Mouse (Mus musculus) forebrain, embryonic 13.5 days (tissue): ENCODE results near the gene Ccdc38. TPM values are rescaled to one million over a fixed set of nuclear protein-coding genes. Genes with fewer than 3 reads are reported as not detected.
A peak's percentile ranks its signal among the peaks of the same experiment; 100 is the strongest.

Experiments used
- ATAC-seq: fragments of 200-750 bp; cut with Nextera tagmentation; 2 replicates; pipeline ENCODE4 v1.8.0; 2017
- H3K27ac ChIP-seq: fragments of 300-500 bp; sonication (generic); 2 replicates; pipeline ENCODE4 v1.5.1; 2015; ENCODE audit warnings: inconsistent platforms, mild to moderate bottlenecking, moderate library complexity
- H3K27me3 ChIP-seq: fragments of 300-500 bp; sonication (generic); 2 replicates; pipeline ENCODE4 v1.6.1; 2015; ENCODE audit warnings: mild to moderate bottlenecking, inconsistent platforms
- H3K36me3 ChIP-seq: fragments of 300-500 bp; sonication (generic); 2 replicates; pipeline ENCODE4 v1.6.1; 2015; ENCODE audit warnings: mild to moderate bottlenecking, inconsistent platforms; ENCODE audit not compliant: poor library complexity, severe bottlenecking
- H3K4me1 ChIP-seq: fragments of 300-500 bp; sonication (generic); 2 replicates; pipeline ENCODE4 v1.6.1; 2015; ENCODE audit warnings: inconsistent platforms
- H3K4me2 ChIP-seq: fragments of 300-500 bp; sonication (generic); 2 replicates; pipeline ENCODE4 v1.6.1; 2015; ENCODE audit warnings: inconsistent platforms, mild to moderate bottlenecking, moderate library complexity
- H3K4me3 ChIP-seq: fragments of 300-500 bp; sonication (generic); 2 replicates; pipeline ENCODE4 v1.5.1; 2015; ENCODE audit warnings: mild to moderate bottlenecking, inconsistent platforms
- H3K9ac ChIP-seq: fragments of 300-500 bp; sonication (generic); 2 replicates; pipeline ENCODE4 v1.6.1; 2015; ENCODE audit warnings: mild to moderate bottlenecking, inconsistent platforms
- H3K9me3 ChIP-seq: fragments of 300-500 bp; sonication (generic); replicated peaks from 2 replicates; pipeline ENCODE4 v1.6.1; 2016; ENCODE audit warnings: inconsistent platforms
- WGBS: fragments of 180-500 bp; shearing (Covaris S2); methylation state at CpG from one replicate; pipeline ENCODE4 v1.1.7; 2015; 5-methylcytosine and 5-hydroxymethylcytosine counted together
- polyA plus RNA-seq: library from polyadenylated mRNA; unstranded; fragments of >200 nt; fragmentation: Nextera tagmentation; extraction: Ambion mirVana; gene quantifications from 2 replicates; pipeline ENCODE4 v1.2.1, GENCODE M21; 2015

Ccdc38 gene
- polyA plus RNA-seq, 1 experiment from 2014 or later, result 0.41 TPM

GRCm38 (mm10) chr10:93614850-93615249 is 74.4 kb downstream of the Ccdc38 start:
- Histone ChIP-seq H3K4me2 (no peak overlapping the region), H3K27ac (no peak overlapping the region), H3K4me3 (no peak overlapping the region), H3K9me3 (no peaks in the 10 kb centered on the region), H3K36me3 (no peaks in the 10 kb centered on the region), H3K4me1 (no peaks in the 10 kb centered on the region), H3K9ac (no peak overlapping the region), H3K27me3 (no peaks in the 10 kb centered on the region)
- no peak for ATAC-seq
- 86% methylated on average over 8 of the region's 8 CpGs for WGBS

- H3K4me2 ChIP-seq, result no peak overlapping the region
- H3K27me3 ChIP-seq, result no peaks in the 10 kb centered on the region
- no peaks in the 10 kb centered on the region for H3K4me1 ChIP-seq
- no peak overlapping the region for H3K27ac ChIP-seq
- no peak overlapping the region for H3K9ac ChIP-seq
- WGBS, result 73% methylated on average over 7 of the region's 7 CpGs
- no peak for ATAC-seq
- no peaks in the 10 kb centered on the region for H3K36me3 ChIP-seq
- no peak overlapping the region for H3K4me3 ChIP-seq
- no peaks in the 10 kb centered on the region for H3K9me3 ChIP-seq
Observed at GRCm38 (mm10) chr10:93620438-93621179, 80.2 kb downstream of the Ccdc38 start.

GRCm38 (mm10) chr10:93623725-93624124 is 83.3 kb downstream of the Ccdc38 start:
- no peak overlapping the region for H3K4me2 ChIP-seq
- no peaks in the 10 kb centered on the region for H3K36me3 ChIP-seq
- H3K9me3 ChIP-seq, result no peaks in the 10 kb centered on the region
- H3K9ac ChIP-seq, result no peak overlapping the region
- H3K27ac ChIP-seq, result no peak overlapping the region
- no peaks in the 10 kb centered on the region for H3K27me3 ChIP-seq
- H3K4me3 ChIP-seq, result no peak overlapping the region
- H3K4me1 ChIP-seq, result no peaks in the 10 kb centered on the region
- no peak for ATAC-seq
- 73% methylated on average over 9 of the region's 9 CpGs for WGBS

GRCm38 (mm10) chr10:93624151-93624550 is 83.7 kb downstream of the Ccdc38 start:
- no peak for ATAC-seq
- WGBS, result 88% methylated on average over 10 of the region's 10 CpGs

GRCm38 (mm10) chr10:93630310-93630709 is 89.9 kb downstream of the Ccdc38 start:
- Histone ChIP-seq H3K9me3 (no peaks in the 10 kb centered on the region), H3K4me2 (no peak overlapping the region), H3K9ac (no peak overlapping the region), H3K36me3 (no peaks in the 10 kb centered on the region), H3K27ac (no peak overlapping the region), H3K4me1 (no peaks in the 10 kb centered on the region), H3K27me3 (peaks cover 4% of the 10 kb centered on the region; the same call in 1 of the 2 replicates), H3K4me3 (no peak overlapping the region)
- ATAC-seq, result no peak
- WGBS, result 90% methylated on average over 5 of the region's 5 CpGs

More at GRCm38 (mm10) chr10:93624151-93624550, 83.7 kb downstream of the Ccdc38 start:
- no peaks in the 10 kb centered on the region for H3K36me3 ChIP-seq
- no peak overlapping the region for H3K27ac ChIP-seq
- H3K4me3 ChIP-seq, result no peak overlapping the region
- no peak overlapping the region for H3K9ac ChIP-seq
- H3K4me1 ChIP-seq, result no peaks in the 10 kb centered on the region
- H3K4me2 ChIP-seq, result no peak overlapping the region
- H3K27me3 ChIP-seq, result no peaks in the 10 kb centered on the region
- no peaks in the 10 kb centered on the region for H3K9me3 ChIP-seq

GRCm38 (mm10) chr10:93632086-93632485 is 91.7 kb downstream of the Ccdc38 start:
- H3K9ac ChIP-seq, result no peak overlapping the region
- H3K27me3 ChIP-seq, result peaks cover 7% of the 10 kb centered on the region; the same call in 1 of the 2 replicates
- H3K9me3 ChIP-seq, result no peaks in the 10 kb centered on the region
- no peak overlapping the region for H3K27ac ChIP-seq
- H3K4me3 ChIP-seq, result no peak overlapping the region
- H3K4me1 ChIP-seq, result no peaks in the 10 kb centered on the region
- no peak for ATAC-seq
- H3K36me3 ChIP-seq, result no peaks in the 10 kb centered on the region
- 75% methylated on average over 4 of the region's 4 CpGs for WGBS
- H3K4me2 ChIP-seq, result no peak overlapping the region

GRCm38 (mm10) chr10:93633563-93633962 is 93.1 kb downstream of the Ccdc38 start:
- Histone ChIP-seq H3K27me3 (peaks cover 7% of the 10 kb centered on the region; the same call in 1 of the 2 replicates), H3K27ac (no peak overlapping the region), H3K36me3 (no peaks in the 10 kb centered on the region), H3K9ac (no peak overlapping the region), H3K4me1 (no peaks in the 10 kb centered on the region), H3K9me3 (no peaks in the 10 kb centered on the region), H3K4me2 (no peak overlapping the region), H3K4me3 (no peak overlapping the region)
- ATAC-seq, result peak; percentile 53; the same call in 1 of the 2 replicates
- 73% methylated on average over 5 of the region's 5 CpGs for WGBS

Other genes with a start within 250 kb of the Ccdc38 start
- 7.2 and 8.2 TPM in 2 replicates for gene Elk3, start 229.5 kb upstream of the Ccdc38 start, polyA plus RNA-seq
- gene Lta4h, start 87.2 kb upstream of the Ccdc38 start, polyA plus RNA-seq, result 110 and 116 TPM in 2 replicates
- gene Hal, start 51.9 kb upstream of the Ccdc38 start, polyA plus RNA-seq, result not detected in 2 replicates
- 0.30 TPM in 1 of 2 replicates, not detected in the other for gene Amdhd1, start 599 bp upstream of the Ccdc38 start, polyA plus RNA-seq
- 124 and 146 TPM in 2 replicates for gene Snrpf, start 49.1 kb downstream of the Ccdc38 start, polyA plus RNA-seq
- 2.1 and 2.7 TPM in 2 replicates for gene Ntn4, start 100.0 kb downstream of the Ccdc38 start, polyA plus RNA-seq